Mouse (Mus musculus) hindbrain, embryonic 15.5 days (tissue): ENCODE measurements around the gene Cers5. TPM values are rescaled to one million over a fixed set of nuclear protein-coding genes. Genes with fewer than 3 reads are reported as not detected.
"Not testable (repeated sequence)": the region's sequence is repeated elsewhere in the genome, so short reads cannot be mapped to it uniquely, and the experiment has no call there.

Source experiments
- ATAC-seq: fragments of 200-750 bp; cut with Nextera tagmentation; 2 replicates; pipeline ENCODE4 v1.8.0; 2017; ENCODE audit warnings: low read depth, moderate number of reproducible peaks, moderate TSS enrichment; ENCODE audit not compliant: low FRiP score
- H3K27ac ChIP-seq: fragments of 300-500 bp; sonication (generic); replicated peaks from 2 replicates; pipeline ENCODE4 v1.5.1; 2015; ENCODE audit warnings: mild to moderate bottlenecking, inconsistent platforms
- H3K27me3 ChIP-seq: fragments of 300-500 bp; sonication (generic); 2 replicates; pipeline ENCODE4 v1.6.1; 2015; ENCODE audit warnings: control low read depth, inconsistent platforms
- H3K36me3 ChIP-seq: fragments of 300-500 bp; sonication (generic); 2 replicates; pipeline ENCODE4 v1.6.1; 2015; ENCODE audit warnings: control low read depth, inconsistent platforms
- H3K4me1 ChIP-seq: fragments of 300-500 bp; sonication (generic); replicated peaks from 2 replicates; pipeline ENCODE4 v1.6.1; 2015; ENCODE audit warnings: control low read depth, inconsistent platforms
- H3K4me2 ChIP-seq: fragments of 300-500 bp; sonication (generic); 2 replicates; pipeline ENCODE4 v1.6.1; 2015; ENCODE audit warnings: moderate library complexity, mild to moderate bottlenecking, inconsistent platforms
- H3K4me3 ChIP-seq: fragments of 300-500 bp; sonication (generic); 2 replicates; pipeline ENCODE4 v1.5.1; 2015; ENCODE audit warnings: mild to moderate bottlenecking, inconsistent platforms
- H3K9ac ChIP-seq: fragments of 300-500 bp; sonication (generic); 2 replicates; pipeline ENCODE4 v1.6.1; 2015; ENCODE audit warnings: inconsistent platforms
- H3K9me3 ChIP-seq: fragments of 300-500 bp; sonication (generic); 2 replicates; pipeline ENCODE4 v1.6.1; 2016; ENCODE audit warnings: control low read depth, inconsistent platforms
- WGBS: fragments of 180-500 bp; shearing (Covaris S2); methylation state at CpG from one replicate; pipeline ENCODE4 v1.1.7; 2015; 5-methylcytosine and 5-hydroxymethylcytosine counted together
- polyA plus RNA-seq: library from polyadenylated mRNA; unstranded; fragments of >200 nt; fragmentation: Nextera tagmentation; extraction: Ambion mirVana; gene quantifications from 2 replicates; pipeline ENCODE4 v1.2.1, GENCODE M21; 2015

Gene Cers5
- 85.8 and 89.9 TPM in 2 replicates for polyA plus RNA-seq

DNA sequence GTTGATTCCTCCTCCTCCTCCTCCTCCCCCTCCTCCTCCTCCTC, at the start of gene Cers5:
Gene Cers5, minus strand, starts transcription at position 5 of the 44 bp plus-strand sequence.
- ATAC-seq, result not testable (repeated sequence)

DNA sequence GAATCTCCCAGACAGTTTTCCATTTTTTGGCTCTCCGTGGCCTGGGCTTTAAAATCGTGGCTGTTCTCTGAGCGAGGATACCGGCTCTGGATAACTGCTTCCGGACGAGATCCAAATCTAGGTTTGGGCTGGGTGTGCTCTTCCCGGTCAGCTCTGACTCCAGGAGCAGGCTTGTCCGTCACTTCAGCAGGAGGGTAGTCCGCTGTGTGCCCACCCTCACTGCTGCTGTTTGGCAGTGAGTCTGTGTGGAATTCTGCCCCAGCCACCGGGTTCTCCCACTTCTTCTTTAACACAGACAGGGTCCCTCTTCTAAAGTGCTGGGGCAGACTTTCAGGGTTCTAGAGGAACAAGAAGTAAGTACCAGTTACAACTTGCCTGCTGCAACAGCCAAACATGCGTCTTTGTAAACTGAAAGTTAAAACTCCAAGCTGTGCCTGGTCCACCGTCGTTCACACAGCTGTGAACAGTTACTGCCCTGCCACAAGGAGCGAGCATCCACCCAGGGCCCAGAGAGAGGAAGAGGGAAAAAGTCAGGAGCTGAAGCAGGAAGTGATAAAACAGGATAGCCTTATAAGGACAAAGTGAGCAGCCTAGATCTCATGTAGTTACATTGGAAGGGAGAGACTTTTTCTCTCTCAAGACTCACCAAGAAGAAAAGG, 47.1 kb upstream of the Cers5 start:
- H3K4me2 ChIP-seq, result peak overlapping the region; percentile 31
- H3K27me3 ChIP-seq, result no peaks in the 10 kb centered on the region
- no peaks in the 10 kb centered on the region for H3K9me3 ChIP-seq
- H3K9ac ChIP-seq, result 0 out of 2 replicates have a peak overlapping the region, but pooled peaks have one; percentile 0
- peaks cover 27% of the 10 kb centered on the region for H3K4me1 ChIP-seq
- no peak for ATAC-seq
- peak overlapping the region; percentile 27 for H3K4me3 ChIP-seq
- no peaks in the 10 kb centered on the region for H3K36me3 ChIP-seq
- H3K27ac ChIP-seq, result peak overlapping the region; percentile 76
- WGBS, result 69% methylated on average over 14 of the region's 14 CpGs

More for the DNA sequence above, at the start of gene Cers5:
- Histone ChIP-seq H3K27ac (peak within 1 kb of the TSS; percentile 97), H3K4me1 (peaks cover 19% of the 10 kb centered on the region), H3K4me3 (peak within 1 kb of the TSS; percentile 94), H3K4me2 (peak within 1 kb of the TSS; percentile 63), H3K9ac (peak within 1 kb of the TSS; percentile 86)
- not testable (repeated sequence) for H3K9me3 ChIP-seq, H3K27me3 ChIP-seq, H3K36me3 ChIP-seq

DNA sequence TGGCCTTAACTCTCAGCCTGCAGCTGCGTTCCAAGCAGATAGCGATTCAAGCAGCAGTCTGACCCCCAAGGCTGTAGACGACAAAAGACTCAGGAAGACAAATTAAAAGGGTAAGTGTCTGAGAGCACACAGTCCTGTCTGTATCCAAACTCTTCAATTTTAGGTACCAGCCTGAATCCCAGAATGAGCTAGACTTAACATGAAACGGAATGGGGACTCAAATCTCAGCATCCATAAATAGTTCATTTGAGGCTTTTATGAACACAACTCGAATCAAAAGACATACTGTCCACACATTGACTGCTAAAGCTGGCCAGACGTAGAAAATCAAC, 46.4 kb upstream of the Cers5 start:
- peak overlapping the region; percentile 31 for H3K4me2 ChIP-seq
- H3K4me3 ChIP-seq, result peak overlapping the region; percentile 27
- H3K36me3 ChIP-seq, result no peaks in the 10 kb centered on the region
- peaks cover 27% of the 10 kb centered on the region for H3K4me1 ChIP-seq
- H3K9me3 ChIP-seq, result no peaks in the 10 kb centered on the region
- peak overlapping the region; percentile 76 for H3K27ac ChIP-seq
- H3K9ac ChIP-seq, result peak overlapping the region; percentile 3; the same call in 1 of the 2 replicates
- H3K27me3 ChIP-seq, result no peaks in the 10 kb centered on the region
- WGBS, result 25% methylated on average over 6 of the region's 6 CpGs
- ATAC-seq, result no peak

DNA sequence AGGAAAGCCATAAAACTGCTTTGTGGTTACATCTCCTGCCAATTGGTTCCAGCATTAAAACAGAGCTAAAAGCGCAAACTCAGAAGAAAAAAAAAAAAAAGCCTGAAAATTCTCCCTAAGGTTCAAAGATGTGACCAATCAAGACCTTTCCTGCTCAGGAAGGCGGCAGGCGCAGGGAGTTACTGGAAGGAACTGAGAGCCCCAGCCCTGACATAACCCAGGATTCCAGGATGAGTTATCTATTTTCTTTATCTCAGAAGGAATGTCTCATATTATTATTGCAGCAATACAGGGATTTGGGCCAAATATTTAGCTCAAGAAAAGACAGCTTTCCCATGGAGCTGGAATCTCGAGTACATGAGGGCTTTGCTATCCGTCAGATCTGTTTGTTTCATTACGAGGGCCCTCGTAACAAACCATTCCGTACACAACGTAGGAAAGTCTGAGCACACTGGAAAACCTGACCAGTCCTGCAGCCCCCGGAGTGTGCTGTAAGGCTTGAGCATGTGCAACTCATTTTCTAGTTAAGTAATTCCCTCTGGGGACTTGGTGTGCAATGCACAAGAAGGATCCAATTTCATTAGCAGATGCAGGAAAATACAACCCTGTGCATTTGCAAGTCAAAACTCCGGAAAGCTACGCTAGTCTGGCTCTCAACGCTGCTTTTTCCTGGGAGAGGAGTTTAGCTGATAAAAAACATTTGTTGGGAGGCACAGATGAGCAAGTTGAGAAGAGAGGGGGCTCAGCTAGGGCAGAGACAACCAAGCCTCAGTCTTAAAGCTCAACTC, 45.8 kb upstream of the Cers5 start:
- H3K27ac ChIP-seq, result peak overlapping the region; percentile 76
- H3K27me3 ChIP-seq, result no peaks in the 10 kb centered on the region
- WGBS, result 14% methylated on average over 13 of the region's 13 CpGs
- peak overlapping the region; percentile 27 for H3K4me3 ChIP-seq
- H3K4me2 ChIP-seq, result peak overlapping the region; percentile 31
- H3K36me3 ChIP-seq, result no peaks in the 10 kb centered on the region
- H3K4me1 ChIP-seq, result peaks cover 27% of the 10 kb centered on the region
- ATAC-seq, result peak; percentile 75; the same call in 1 of the 2 replicates
- H3K9me3 ChIP-seq, result no peaks in the 10 kb centered on the region
- peak overlapping the region; percentile 3; the same call in 1 of the 2 replicates for H3K9ac ChIP-seq

DNA sequence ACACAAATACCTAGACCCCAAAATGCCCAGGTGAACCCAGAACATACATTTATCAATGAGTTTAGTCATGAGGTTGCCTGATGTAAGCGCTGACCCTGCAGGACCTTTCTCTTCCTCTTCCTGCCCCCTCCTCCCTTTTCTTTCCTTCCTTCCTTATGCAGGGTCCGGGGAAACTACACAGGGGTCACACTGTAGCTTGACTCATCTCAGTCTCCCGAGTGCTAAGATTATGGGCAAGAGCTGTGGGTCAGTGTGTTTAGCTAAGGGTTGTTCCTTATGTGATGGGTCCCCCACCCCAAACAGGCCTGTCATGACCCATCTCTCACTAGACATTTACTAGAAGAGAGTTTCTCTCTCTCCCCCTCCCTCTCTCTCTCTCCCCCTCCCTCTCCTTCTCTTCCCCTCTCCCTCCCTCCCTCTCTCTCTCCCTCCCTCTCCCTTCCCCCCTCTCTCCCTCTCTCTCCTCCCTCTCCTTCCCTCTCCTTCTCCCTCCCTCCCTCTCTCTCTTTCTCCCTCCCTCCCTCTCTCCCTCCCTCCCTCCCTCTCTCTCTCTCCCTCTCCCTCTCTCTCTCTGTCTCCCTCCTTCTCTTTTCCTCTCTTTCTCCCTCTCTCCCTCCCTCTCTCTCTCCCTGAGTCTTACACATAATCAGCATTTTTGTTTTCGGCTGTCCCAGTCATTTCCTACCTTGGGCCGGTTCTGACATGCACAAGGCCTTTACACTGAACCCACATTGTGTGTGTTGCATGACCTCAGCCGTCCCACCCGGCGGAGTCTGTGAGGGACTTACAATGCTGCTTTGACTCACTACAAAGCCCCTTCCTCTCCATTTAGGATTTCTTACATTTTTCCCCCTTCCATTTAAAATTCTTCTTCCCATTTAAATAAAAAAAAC, 44.9 kb upstream of the Cers5 start:
- no peak for ATAC-seq
- Histone ChIP-seq H3K27ac (peak overlapping the region; percentile 76), H3K9ac (no peak overlapping the region), H3K27me3 (no peaks in the 10 kb centered on the region), H3K4me1 (peaks cover 27% of the 10 kb centered on the region), H3K4me3 (no peak overlapping the region), H3K36me3 (no peaks in the 10 kb centered on the region), H3K9me3 (no peaks in the 10 kb centered on the region), H3K4me2 (peak overlapping the region; percentile 31)
- 36% methylated on average over 8 of the region's 8 CpGs for WGBS

DNA sequence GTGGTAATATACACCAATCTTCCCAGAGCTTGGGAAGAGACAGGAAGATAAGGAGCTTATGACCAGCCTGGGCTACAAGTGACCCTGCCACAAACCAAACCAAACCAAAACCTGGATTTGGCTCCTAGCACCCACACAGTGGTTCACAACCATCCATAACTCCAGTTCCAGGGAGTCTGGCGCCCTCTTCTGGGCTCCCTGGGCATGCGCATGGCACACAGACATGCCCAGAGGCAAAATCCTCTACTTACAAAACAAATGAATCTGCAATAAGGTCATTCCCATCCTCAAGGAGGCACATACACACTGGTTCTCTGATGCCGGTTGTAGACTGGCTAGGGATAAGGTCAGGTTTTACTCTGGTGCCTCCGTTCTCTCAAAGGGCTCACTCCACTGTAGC, 43.3 kb upstream of the Cers5 start:
- 99% methylated on average over 4 of the region's 4 CpGs for WGBS

DNA sequence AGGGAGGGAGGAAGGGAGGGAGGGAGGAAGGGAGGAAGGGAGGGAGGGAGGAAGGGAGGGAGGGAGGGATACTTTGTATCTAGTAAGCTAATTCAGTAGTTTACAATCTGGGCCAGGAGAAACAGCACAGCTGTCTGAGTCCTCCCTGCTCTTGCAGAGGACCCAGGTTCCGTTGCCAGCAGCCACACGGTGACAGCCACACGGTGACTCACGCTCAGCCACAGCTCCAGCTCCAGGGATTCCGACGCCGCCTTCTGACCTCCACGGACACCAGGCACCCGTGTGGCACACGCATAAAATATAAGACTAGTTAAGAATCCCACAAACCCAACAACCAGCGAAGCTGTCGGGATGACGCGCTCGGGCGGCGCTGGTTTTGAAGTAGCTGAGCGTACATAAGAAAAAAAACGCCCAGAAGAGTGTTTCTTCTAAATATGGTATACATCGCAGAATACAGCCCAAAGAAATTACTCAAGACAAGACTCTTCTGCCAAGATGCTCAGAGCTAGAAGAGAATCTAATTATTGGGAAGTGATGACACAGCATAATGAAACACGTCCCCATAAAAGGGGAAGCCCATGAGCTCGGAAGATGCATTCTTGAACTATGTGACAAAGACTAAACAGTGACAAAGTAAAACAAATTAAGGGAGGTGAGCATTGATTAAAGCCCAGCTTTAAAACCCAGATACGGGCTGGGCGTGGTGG, 42.0 kb upstream of the Cers5 start:
- Histone ChIP-seq H3K9me3 (no peaks in the 10 kb centered on the region), H3K4me1 (peaks cover 22% of the 10 kb centered on the region), H3K4me2 (no peak overlapping the region), H3K27ac (no peak overlapping the region), H3K36me3 (no peaks in the 10 kb centered on the region), H3K4me3 (no peak overlapping the region), H3K27me3 (no peaks in the 10 kb centered on the region), H3K9ac (no peak overlapping the region)
- ATAC-seq, result no peak
- WGBS, result 86% methylated on average over 24 of the region's 24 CpGs

More for the DNA sequence above, 43.3 kb upstream of the Cers5 start:
- no peaks in the 10 kb centered on the region for H3K9me3 ChIP-seq
- no peak for ATAC-seq
- H3K27ac ChIP-seq, result no peak overlapping the region
- peaks cover 27% of the 10 kb centered on the region for H3K4me1 ChIP-seq
- no peak overlapping the region for H3K4me2 ChIP-seq
- H3K4me3 ChIP-seq, result no peak overlapping the region
- no peaks in the 10 kb centered on the region for H3K36me3 ChIP-seq
- no peaks in the 10 kb centered on the region for H3K27me3 ChIP-seq
- no peak overlapping the region for H3K9ac ChIP-seq

DNA sequence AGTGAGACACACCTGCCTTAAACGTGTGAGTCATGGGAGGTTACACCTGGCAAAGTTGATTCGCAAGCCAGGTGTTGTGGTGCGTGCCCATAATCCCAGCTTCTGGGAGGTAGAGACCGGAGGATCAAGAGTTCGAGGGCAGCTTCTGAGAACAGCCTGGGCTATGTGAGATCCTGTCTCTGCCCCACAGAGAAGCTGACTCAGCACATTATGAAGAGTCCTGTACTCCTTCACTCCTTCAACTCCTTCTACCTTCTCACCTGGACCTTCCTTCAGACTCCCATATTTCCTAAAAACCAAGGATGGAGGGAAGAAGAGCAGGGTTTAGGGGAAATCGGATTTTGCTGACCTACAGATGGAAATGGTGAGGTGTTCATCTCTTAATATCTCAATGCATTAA, 41.0 kb upstream of the Cers5 start:
- no peak for ATAC-seq
- no peak overlapping the region for H3K4me2 ChIP-seq
- H3K4me3 ChIP-seq, result no peak overlapping the region
- no peaks in the 10 kb centered on the region for H3K36me3 ChIP-seq
- H3K9ac ChIP-seq, result no peak overlapping the region
- H3K9me3 ChIP-seq, result no peaks in the 10 kb centered on the region
- WGBS, result 93% methylated on average over 6 of the region's 6 CpGs
- H3K4me1 ChIP-seq, result peaks cover 13% of the 10 kb centered on the region
- H3K27ac ChIP-seq, result no peak overlapping the region
- H3K27me3 ChIP-seq, result no peaks in the 10 kb centered on the region

DNA sequence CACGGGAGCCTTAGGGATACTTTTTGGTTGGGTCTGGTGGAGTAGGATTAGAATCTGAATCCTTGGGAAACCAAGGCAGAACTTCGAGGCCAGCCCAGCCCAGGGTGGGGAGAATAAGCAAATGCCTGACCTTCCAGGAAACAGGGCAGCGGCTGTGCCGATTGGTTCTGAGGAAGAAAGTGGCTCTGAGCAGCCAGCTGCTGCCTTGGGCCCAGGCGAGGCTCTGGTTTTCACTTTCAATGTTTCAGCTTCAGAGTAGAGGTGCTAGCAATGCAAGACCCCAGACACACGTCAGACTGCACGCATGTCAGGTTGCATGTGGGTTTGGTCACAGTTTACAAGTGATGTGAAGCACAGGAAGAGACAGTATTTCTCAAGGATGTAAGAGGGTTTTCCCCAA, 39.4 kb upstream of the Cers5 start:
- Histone ChIP-seq H3K9me3 (no peaks in the 10 kb centered on the region), H3K27ac (no peak overlapping the region), H3K4me1 (peaks cover 16% of the 10 kb centered on the region), H3K36me3 (no peaks in the 10 kb centered on the region), H3K4me2 (no peak overlapping the region), H3K9ac (no peak overlapping the region), H3K27me3 (no peaks in the 10 kb centered on the region), H3K4me3 (no peak overlapping the region)
- no peak for ATAC-seq
- 71% methylated on average over 7 of the region's 7 CpGs for WGBS

DNA sequence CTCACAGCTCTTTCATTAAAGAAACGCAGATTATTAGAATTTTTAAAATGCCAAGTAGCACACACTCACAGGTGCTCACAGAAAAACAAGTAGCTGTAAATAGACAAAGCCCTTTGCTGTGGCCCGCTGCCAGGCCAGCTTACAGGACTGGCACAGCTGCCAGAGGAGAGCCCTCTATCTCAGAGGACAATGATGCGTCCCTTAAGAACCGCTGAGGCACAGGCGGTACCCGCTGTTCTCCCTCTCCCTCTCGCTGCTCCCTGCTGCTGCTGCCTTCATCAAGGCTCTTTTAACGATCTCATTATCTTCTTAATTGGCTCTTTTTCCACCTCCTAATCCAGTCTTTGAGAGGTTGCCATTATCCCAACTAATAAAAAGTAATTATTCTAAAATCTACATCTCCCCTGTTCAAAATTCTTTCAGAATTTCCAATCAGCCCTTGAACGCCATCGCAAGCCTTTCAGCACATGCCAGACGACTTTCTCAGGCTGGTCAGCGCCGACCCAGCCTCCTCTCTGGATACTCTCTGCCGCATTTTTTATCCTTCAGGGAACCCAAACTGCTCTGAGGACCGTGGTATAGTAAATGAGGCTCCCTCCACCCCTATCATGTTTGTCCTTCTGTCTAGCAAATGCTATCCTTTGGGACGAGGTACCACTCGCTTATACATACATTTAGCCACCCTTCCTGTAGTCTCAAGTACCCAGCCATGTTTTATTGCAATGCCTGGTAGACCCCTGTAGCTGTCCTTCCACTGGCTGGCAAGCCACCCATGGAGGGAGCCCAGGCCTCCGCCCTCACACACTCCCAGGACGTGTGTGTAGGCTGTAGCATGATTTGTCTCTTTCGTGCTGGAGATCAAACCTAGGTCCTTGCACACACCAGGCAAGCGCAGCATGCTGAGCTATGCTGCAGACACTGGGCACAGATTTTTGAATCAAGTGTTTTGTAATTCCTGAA, 35.4 kb upstream of the Cers5 start:
- Histone ChIP-seq H3K9ac (no peak overlapping the region), H3K9me3 (no peaks in the 10 kb centered on the region), H3K4me2 (peak overlapping the region; percentile 23), H3K4me1 (peaks cover 31% of the 10 kb centered on the region), H3K27ac (peak overlapping the region; percentile 82), H3K27me3 (no peaks in the 10 kb centered on the region), H3K36me3 (no peaks in the 10 kb centered on the region; the same call in 1 of the 2 replicates), H3K4me3 (no peak overlapping the region)
- peak; percentile 73 for ATAC-seq
- WGBS, result 20% methylated on average over 21 of the region's 21 CpGs

DNA sequence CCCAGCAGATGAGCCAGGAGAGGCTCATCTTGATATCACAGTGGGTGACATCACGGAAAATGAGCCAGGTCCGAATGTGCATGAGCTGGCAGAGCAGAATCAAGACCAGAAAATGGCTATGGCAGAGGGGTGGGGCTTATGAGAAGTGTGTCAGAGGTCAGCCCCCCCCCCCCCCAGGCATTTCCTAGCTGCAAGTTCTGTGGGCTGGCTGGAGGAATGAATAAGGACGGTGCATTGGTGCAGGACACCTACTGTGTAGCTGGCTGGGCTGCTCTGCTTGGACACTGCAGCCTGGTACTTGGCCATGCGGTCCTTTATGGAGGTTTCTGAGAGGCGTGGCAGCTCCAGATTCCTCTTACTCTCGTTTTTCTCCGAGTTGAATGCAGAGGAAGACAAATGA, 33.5 kb upstream of the Cers5 start:
- H3K9ac ChIP-seq, result no peak overlapping the region
- peaks cover 39% of the 10 kb centered on the region for H3K4me1 ChIP-seq
- H3K36me3 ChIP-seq, result no peaks in the 10 kb centered on the region; the same call in 1 of the 2 replicates
- no peaks in the 10 kb centered on the region for H3K9me3 ChIP-seq
- H3K4me3 ChIP-seq, result no peak overlapping the region
- H3K27ac ChIP-seq, result no peak overlapping the region
- no peak overlapping the region for H3K4me2 ChIP-seq
- 14% methylated on average over 7 of the region's 7 CpGs for WGBS
- ATAC-seq, result no peak
- no peaks in the 10 kb centered on the region for H3K27me3 ChIP-seq
